Mouse (Mus musculus): ENCODE measurements around the gene Wdr25.

Gene Wdr25

GRCm38 (mm10) chr12:108896006-108896405 is 2.6 kb downstream of the Wdr25 start:
- no peak for DNase-seq (ENCODE audit: low spot score in 2 of 2)

- DNase-seq (ENCODE audit: low spot score in 2 of 2) = no peak
These were observed 7.9 kb downstream of the Wdr25 start for GRCm38 (mm10) chr12:108901346-108901745.

GRCm38 (mm10) chr12:108902940-108903339 is 9.5 kb downstream of the Wdr25 start:
- DNase-seq (ENCODE audit: low spot score in 2 of 2) = peak; percentile 77 to 79

GRCm38 (mm10) chr12:108903600-108904275 is 10.3 kb downstream of the Wdr25 start:
- DNase-seq (ENCODE audit: low spot score in 2 of 2) = peak; percentile 84 to 88

DNA sequence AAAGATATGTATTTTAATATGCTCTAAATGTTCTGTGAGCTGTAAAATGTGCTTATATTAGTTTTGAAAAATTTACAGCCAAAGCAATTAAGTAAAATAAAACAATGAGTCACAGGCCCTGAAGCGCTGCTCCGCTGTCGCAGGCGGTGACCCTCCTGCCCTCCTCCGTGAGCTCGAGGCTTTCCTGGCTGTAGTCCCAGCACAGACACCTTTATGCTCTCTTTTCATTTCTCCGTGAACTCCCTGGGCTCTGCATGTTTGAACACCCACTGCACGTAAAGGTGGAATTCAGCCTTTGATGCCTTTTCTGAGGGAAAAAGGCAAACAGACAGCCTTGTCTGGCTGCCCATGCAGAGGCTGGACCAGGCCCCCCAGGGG is 10.8 kb downstream of the Wdr25 start:
- DNase-seq (ENCODE audit: low spot score in 2 of 2) = no peak

GRCm38 (mm10) chr12:108905620-108906302 is 12.3 kb downstream of the Wdr25 start:
- no peak for DNase-seq (ENCODE audit: low spot score in 2 of 2)

DNA sequence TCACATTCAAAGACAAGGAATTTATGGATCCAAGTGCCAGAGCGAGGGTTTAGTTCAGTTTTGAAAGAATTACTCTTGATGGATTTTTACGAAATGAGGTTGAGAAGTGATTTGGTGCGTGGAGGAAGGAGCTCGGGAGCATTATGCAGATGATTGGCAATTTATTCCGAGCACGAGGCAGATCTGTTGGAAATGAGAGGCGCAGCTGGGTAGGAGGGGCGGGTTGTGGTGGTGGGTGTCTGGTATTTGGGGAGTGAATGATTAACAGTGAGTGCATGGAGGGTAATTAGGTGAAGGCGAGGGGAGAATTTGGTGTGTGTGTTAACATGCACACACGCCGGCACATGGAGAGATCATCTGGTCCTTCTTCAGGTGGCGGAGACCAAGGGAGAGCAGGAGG is 13.0 kb downstream of the Wdr25 start:
- no peak for DNase-seq (ENCODE audit: low spot score in 2 of 2)

DNA sequence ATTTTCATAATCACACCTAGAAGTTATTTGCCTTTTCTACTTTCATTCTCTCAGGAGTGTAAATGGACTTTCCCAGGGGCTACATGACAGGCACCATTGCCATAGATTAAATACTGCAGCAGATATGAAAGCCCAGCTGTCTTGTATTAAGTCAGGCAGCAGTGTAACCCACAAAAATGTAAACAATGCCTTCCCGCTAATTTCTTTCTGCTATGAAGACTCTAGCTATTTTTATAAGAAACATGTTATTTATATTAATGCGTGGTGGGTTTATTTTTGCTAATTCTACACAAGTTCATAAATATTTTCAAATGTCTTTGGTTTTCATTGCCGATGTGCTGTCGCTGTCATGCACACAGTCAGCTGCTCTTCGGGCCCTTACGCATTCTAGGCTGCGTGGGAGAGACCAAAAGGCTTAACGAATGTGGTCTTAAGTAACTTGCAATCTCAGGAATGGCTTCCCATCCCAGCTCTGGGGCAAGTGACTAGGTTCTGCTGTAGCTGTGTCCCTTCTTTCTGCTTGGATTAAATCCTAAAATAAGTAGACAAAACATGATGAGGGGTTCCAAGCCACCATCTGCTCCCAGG is 16.5 kb downstream of the Wdr25 start:
- DNase-seq (ENCODE audit: low spot score in 2 of 2) = no peak

DNA sequence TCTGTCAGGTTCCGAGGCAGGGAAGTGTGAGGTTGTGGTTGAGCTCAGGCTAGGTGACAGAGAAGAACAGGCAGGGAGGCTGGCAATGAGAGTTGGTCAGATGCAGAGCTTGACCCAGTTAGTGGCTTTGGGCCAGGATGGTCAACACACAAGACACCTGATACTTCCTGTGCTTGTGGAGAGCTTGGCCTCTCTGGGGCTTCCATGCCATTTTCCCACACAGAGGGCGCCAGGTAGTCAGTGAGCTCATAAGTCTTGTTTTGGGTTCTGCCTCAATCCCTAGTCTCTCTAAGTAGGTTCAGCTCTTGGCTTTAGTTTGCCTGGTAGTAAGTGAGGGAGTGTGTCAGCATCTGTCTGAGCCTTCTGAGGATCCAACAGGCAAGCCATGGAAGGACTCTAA is 19.0 kb downstream of the Wdr25 start:
- DNase-seq (ENCODE audit: low spot score in 2 of 2) = no peak

GRCm38 (mm10) chr12:108914198-108914597 is 20.8 kb downstream of the Wdr25 start:
- DNase-seq (ENCODE audit: low spot score in 2 of 2) = no peak

- DNase-seq (ENCODE audit: low spot score in 2 of 2) = peak; percentile 14 to 27
These were observed 21.4 kb downstream of the Wdr25 start for GRCm38 (mm10) chr12:108914709-108915340.

GRCm38 (mm10) chr12:108915893-108916292 is 22.5 kb downstream of the Wdr25 start:
- DNase-seq (ENCODE audit: low spot score in 2 of 2) = peak; percentile 71 to 75

DNA sequence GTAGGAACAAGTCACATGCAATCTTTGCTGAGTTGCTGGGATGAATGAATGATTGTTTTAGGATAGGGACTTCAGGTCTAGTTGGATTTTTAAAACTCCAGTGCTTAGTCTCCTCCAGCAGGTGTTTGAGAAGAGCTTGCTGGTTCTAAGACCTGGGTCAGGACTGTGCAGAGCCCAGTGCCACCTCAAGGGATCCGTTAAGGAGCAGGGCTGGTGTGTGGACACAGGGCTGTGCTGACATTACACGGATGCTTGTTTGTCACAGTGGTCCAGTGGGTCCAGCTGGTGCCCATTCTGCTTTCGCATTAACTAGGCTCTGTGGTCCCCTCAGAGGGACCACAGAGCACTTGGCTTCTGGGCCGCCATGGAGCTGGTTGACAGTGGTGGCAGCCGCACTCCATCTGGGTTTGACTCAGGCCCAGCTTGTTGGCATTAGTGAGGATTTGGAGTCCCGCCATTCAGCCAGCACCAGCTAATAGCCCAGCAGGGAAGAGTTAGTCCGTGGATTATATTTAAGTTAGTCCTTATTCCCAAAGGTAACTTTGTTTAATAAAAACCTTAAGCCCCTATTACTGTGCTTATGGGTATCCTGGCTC is 23.1 kb downstream of the Wdr25 start:
- DNase-seq (ENCODE audit: low spot score in 2 of 2) = peak; percentile 27 to 39

DNA sequence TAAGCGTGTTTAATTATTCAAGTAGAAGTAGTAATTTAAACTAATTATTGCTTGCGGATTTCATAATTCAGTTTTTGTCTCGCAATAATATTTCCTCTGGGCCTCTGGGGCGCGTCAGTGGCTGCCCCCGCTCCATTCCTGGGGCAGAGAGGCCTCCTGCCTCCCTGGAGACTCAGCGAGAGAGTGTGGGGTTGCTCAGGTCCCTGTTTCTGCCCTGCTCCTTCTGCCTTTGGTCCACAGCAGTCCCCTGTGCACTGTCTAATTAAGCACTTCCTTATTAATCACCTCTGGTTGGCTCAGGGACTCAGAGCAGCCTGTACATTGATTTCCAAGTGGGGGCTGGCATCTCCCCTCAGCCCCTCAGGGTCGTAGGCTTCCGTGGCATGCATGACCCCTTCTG is 24.1 kb downstream of the Wdr25 start:
- no peak for DNase-seq (ENCODE audit: low spot score in 2 of 2)

GRCm38 (mm10) chr12:108918753-108919152 is 25.3 kb downstream of the Wdr25 start:
- DNase-seq (ENCODE audit: low spot score in 2 of 2) = no peak

DNA sequence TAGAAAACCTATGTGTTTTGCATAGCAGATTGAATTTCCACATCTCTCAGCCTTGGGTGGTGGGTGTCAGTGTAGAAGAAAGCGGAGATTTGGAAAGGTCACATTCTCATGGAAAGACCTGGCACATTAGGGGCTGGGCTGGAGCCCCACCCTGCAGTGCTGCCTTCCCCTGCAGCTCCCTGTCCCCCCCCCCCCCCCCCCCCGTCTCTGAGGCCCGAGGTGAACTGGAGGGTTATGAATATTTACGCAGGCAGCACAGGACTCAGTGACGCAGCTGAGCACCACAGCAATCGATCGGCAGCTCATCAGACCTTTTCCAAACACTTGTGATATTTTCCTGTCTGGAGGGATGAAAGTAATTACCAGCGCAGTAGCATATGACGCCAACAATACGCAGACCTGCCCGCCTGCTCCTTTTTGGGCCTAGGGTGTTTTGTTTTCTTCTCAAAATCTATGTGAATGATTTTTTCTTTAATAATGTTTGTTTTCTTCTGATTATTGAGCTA is 33.2 kb downstream of the Wdr25 start:
- DNase-seq (ENCODE audit: low spot score in 2 of 2) = no peak

DNA sequence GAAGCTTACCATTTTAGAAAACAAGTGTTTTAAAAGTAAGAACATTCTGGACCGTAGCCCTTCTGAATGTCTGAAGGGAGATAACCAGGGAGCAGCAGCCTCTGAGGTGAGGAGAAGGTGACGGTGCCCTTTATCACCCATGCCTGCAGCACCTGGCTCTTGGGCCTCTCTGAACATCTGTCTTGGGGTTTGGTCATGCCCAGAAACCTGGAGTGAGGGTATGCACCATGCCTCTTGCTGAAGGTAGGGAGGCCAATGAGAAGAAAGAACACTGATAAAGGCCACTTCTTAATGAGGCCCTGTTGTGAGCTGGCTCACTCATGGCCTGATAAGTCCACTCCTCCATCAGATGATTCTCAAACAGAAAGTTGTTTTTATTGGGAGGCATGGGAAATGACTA is 34.8 kb downstream of the Wdr25 start:
- no peak for DNase-seq (ENCODE audit: low spot score in 2 of 2)

DNA sequence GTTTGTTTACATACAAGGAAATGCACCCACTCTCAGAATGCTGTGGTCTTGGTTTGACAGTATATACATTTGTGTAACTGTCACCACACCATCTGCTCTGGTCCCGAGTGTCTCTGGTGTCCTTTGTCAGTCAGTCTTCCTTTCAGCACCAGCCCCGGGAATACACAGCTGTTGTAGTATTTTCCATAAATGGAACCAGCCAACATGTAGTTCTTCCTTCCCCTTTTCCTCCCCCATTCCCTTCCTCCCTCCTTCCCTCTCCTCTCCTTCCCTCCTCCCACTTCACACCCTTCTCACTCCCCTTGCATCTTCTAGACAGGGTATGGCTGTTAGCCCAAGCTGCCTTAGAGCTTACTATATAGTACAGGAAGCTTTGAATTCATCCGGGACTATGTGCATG is 36.0 kb downstream of the Wdr25 start:
- no peak for DNase-seq (ENCODE audit: low spot score in 2 of 2)

GRCm38 (mm10) chr12:108931341-108932053 is 38.1 kb downstream of the Wdr25 start:
- DNase-seq (ENCODE audit: low spot score in 2 of 2) = no peak

- DNase-seq (ENCODE audit: low spot score in 2 of 2) = no peak
These were observed 38.7 kb downstream of the Wdr25 start for GRCm38 (mm10) chr12:108932113-108932512.

GRCm38 (mm10) chr12:108934231-108934630 is 40.8 kb downstream of the Wdr25 start:
- no peak for DNase-seq (ENCODE audit: low spot score in 2 of 2)

Measured in right cerebral cortex, adult 2 months (tissue).